Mouse (Mus musculus): ENCODE results near the gene Slco2a1. TPM values are rescaled to one million over a fixed set of nuclear protein-coding genes. Genes with fewer than 3 reads are reported as not detected.
"Not testable (repeated sequence)": the region's sequence is repeated elsewhere in the genome, so short reads cannot be mapped to it uniquely, and the experiment has no call there.

Slco2a1 gene
- total and polyA plus RNA-seq, 3 experiments, result 0.01 to 0.11 TPM; not detected in 1

GRCm38 (mm10) chr9:103087301-103087700, 98.8 kb downstream of the Slco2a1 start:
- no peak for DNase-seq (ENCODE audit: low spot score)
- TF ChIP-seq POLR2AphosphoS5 (IDR thresholded peaks at IDR 0.05; ENCODE audit: insufficient replicate concordance, low read depth, low read length), result no peak
- TF ChIP-seq GATA1 (IDR thresholded peaks at IDR 0.05; ENCODE audit: borderline replicate concordance, low read length), result no peak
- no peak for TF ChIP-seq TAL1 (conservative IDR thresholded peaks at IDR 0.05; ENCODE audit: low read depth, low read length)
- no peak for TF ChIP-seq CTCF (IDR thresholded peaks at IDR 0.05; ENCODE audit: low read depth, low read length)
- no peak for TF ChIP-seq GATA2 (IDR thresholded peaks at IDR 0.05; ENCODE audit: borderline replicate concordance, low read depth, low read length)
- Histone ChIP-seq H3K4me3 (ENCODE audit: low read depth, low read length) (no peak overlapping the region), H3K4me1 (ENCODE audit: insufficient read depth, low read depth, low read length) (peaks cover 35% of the 10 kb centered on the region), H3K36me3 (replicated peaks) (no peaks in the 10 kb centered on the region), H3K27me3 (ENCODE audit: insufficient read depth, low read length) (peaks cover 61% of the 10 kb centered on the region), H3K9me3 (replicated peaks) (no peaks in the 10 kb centered on the region)
- ATAC-seq (ENCODE audit: extremely low read depth, insufficient number of reproducible peaks, low FRiP score, poor library complexity, severe bottlenecking), result no peak

DNA sequence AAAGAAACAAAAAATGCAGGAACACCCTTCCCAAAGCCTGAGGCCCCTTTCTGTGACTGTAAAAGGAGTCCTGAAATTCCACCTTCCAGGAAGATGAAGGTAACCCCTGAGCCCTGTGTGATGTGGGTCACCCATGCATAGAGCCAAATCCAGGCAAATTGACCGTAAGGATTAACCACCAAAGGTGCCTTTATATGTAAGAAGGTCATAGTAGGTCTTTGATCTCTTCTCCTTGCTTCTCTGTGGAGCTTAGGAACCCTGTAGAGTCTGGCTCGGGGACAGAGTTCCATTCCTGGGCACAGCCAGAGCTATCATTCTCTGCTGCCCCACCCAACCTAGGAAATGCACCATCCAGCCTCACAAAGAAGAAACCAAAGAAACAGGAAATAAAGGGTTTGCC, 100.1 kb downstream of the Slco2a1 start:
- ATAC-seq (ENCODE audit: extremely low read depth, insufficient number of reproducible peaks, low FRiP score, poor library complexity, severe bottlenecking) (no peak), DNase-seq (ENCODE audit: low spot score) (no peak)
- no peak overlapping the region for H3K4me3 ChIP-seq (ENCODE audit: low read depth, low read length)
- no peaks in the 10 kb centered on the region for H3K36me3 ChIP-seq (replicated peaks)
- TF ChIP-seq POLR2AphosphoS5 (IDR thresholded peaks at IDR 0.05; ENCODE audit: insufficient replicate concordance, low read depth, low read length) (no peak), CTCF (IDR thresholded peaks at IDR 0.05; ENCODE audit: low read depth, low read length) (no peak), TAL1 (conservative IDR thresholded peaks at IDR 0.05; ENCODE audit: low read depth, low read length) (no peak), GATA1 (IDR thresholded peaks at IDR 0.05; ENCODE audit: borderline replicate concordance, low read length) (no peak)
- peaks cover 38% of the 10 kb centered on the region for H3K4me1 ChIP-seq (ENCODE audit: insufficient read depth, low read depth, low read length)
- peaks cover 53% of the 10 kb centered on the region for H3K27me3 ChIP-seq (ENCODE audit: insufficient read depth, low read length)
- H3K9me3 ChIP-seq (replicated peaks), result no peaks in the 10 kb centered on the region

DNA sequence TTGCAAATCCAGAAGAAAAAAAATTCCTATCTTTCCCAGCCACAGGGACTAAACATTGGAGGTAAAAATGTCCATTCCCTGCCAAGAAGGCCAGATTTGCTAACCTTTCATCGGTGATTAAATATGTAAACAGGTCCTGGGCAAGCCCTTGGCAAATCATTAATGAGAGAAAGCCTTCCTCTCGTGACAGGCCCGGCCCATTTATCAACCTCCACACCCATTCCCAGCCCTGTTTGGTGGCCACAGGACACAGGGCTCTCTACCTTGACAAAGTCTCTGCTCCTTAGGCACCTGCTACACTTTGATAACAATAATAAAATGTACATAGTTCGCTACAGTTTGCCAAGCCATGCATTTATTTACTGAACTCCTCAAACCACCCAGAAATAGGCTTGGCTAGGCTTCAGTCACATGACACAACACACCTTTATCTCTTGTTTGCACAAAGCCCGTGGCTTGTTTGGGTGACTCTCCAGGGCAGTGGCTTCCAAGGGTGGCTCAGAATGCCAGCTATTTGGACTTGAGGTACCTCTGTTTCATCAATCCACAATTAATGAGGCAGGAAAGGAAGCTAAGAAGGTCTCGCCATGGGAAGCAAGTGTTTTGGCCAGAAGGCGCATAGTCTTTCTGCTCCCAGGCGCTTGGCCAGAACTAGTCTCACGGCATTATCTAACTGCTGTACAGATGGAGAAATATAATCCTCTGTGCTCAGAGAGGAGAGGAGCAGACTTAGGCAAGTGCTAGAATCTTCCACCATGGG, 101.8 kb downstream of the Slco2a1 start:
- peaks cover 36% of the 10 kb centered on the region for H3K4me1 ChIP-seq (ENCODE audit: insufficient read depth, low read depth, low read length)
- TF ChIP-seq POLR2AphosphoS5 (IDR thresholded peaks at IDR 0.05; ENCODE audit: insufficient replicate concordance, low read depth, low read length) (no peak), GATA1 (IDR thresholded peaks at IDR 0.05; ENCODE audit: borderline replicate concordance, low read length) (no peak), GATA2 (IDR thresholded peaks at IDR 0.05; ENCODE audit: borderline replicate concordance, low read depth, low read length) (no peak), TAL1 (conservative IDR thresholded peaks at IDR 0.05; ENCODE audit: low read depth, low read length) (peak; percentile 49; the same call in 1 of the 2 replicates), CTCF (IDR thresholded peaks at IDR 0.05; ENCODE audit: low read depth, low read length) (no peak)
- no peaks in the 10 kb centered on the region for H3K36me3 ChIP-seq (replicated peaks)
- H3K9me3 ChIP-seq (replicated peaks), result no peaks in the 10 kb centered on the region
- H3K27me3 ChIP-seq (ENCODE audit: insufficient read depth, low read length), result peaks cover 39% of the 10 kb centered on the region
- ATAC-seq (ENCODE audit: extremely low read depth, insufficient number of reproducible peaks, low FRiP score, poor library complexity, severe bottlenecking), result peak; percentile 85
- H3K4me3 ChIP-seq (ENCODE audit: low read depth, low read length), result no peak overlapping the region; the same call in 1 of the 2 replicates
- DNase-seq (ENCODE audit: low spot score), result no peak

DNA sequence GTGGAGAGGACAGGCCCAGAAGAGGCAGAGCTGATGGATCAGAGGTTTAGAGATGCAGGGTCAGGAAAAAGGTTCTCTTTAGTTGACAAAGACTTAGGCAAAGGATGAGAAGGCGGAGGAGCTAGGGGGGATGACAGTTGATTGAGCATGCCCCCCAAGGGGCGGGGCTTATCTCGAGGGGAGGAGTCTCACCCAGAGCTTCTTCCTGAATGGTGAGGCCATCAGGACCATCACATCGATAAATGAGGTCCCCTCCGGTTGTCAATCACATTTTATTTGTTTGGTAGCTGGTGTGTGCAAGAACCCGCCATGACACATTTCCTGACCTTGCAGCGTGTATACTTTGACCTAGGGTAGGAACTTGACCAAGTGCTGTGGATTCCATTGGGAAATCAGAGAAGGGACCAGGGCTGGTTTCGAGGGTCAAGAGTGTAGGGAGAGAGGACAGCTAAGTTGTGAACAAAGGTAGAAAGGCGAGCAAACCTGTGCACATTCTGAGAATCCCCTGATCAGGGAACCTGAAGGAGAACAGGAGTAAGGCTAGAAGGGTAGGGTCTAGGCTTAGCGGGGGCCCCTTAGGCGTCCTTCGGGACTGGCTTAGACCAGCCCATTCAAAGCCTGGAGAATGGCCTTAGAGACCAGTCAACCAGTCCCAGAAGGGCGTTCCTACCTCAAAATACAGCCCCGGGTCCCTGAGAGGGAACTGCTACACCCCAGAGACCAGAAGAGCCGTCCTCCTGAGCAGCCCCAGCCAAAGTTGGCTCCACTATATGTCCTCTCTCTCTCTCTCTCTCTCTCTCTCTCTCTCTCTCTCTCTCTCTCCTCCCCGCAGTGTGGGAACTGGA, 102.7 kb downstream of the Slco2a1 start:
- ATAC-seq (ENCODE audit: extremely low read depth, insufficient number of reproducible peaks, low FRiP score, poor library complexity, severe bottlenecking) (no peak), DNase-seq (ENCODE audit: low spot score) (no peak)

DNA sequence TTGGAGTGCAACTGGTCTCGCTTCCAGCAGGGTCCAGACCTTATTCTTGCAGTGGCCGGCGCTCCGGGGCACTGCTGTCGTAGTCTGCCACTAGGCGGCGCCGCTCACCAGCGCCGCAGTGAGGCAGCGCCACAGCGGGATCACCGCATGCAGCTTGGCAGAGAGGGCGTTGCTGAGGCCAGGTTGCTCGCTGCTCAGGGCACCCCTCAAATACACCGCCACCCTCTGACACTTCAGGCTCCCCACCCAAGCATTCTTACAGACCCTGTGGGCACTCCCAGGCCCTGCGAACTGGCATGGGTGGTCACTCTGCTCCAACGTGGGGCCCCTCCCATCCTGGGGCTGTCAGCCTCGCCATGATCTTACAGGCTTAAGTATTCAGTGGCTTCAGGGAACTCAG, 103.7 kb downstream of the Slco2a1 start:
- Histone ChIP-seq H3K4me1 (ENCODE audit: insufficient read depth, low read depth, low read length) (peaks cover 36% of the 10 kb centered on the region), H3K27me3 (ENCODE audit: insufficient read depth, low read length) (peaks cover 28% of the 10 kb centered on the region), H3K36me3 (replicated peaks) (no peaks in the 10 kb centered on the region), H3K4me3 (ENCODE audit: low read depth, low read length) (peak overlapping the region; percentile 50; the same call in 1 of the 2 replicates), H3K9me3 (replicated peaks) (no peaks in the 10 kb centered on the region)
- no peak for ATAC-seq (ENCODE audit: extremely low read depth, insufficient number of reproducible peaks, low FRiP score, poor library complexity, severe bottlenecking)
- TF ChIP-seq GATA2 (IDR thresholded peaks at IDR 0.05; ENCODE audit: borderline replicate concordance, low read depth, low read length) (no peak), GATA1 (IDR thresholded peaks at IDR 0.05; ENCODE audit: borderline replicate concordance, low read length) (no peak), CTCF (IDR thresholded peaks at IDR 0.05; ENCODE audit: low read depth, low read length) (peak; percentile 38; the same call in 1 of the 2 replicates)
- no peak for DNase-seq (ENCODE audit: low spot score)

More for the DNA sequence above, 102.7 kb downstream of the Slco2a1 start:
- Histone ChIP-seq H3K4me3 (ENCODE audit: low read depth, low read length) (no peak overlapping the region), H3K4me1 (ENCODE audit: insufficient read depth, low read depth, low read length) (peaks cover 36% of the 10 kb centered on the region), H3K9me3 (replicated peaks) (no peaks in the 10 kb centered on the region), H3K27me3 (ENCODE audit: insufficient read depth, low read length) (peaks cover 36% of the 10 kb centered on the region), H3K36me3 (replicated peaks) (no peaks in the 10 kb centered on the region)
- no peak for TF ChIP-seq TAL1 (conservative IDR thresholded peaks at IDR 0.05; ENCODE audit: low read depth, low read length)
- no peak for TF ChIP-seq CTCF (IDR thresholded peaks at IDR 0.05; ENCODE audit: low read depth, low read length)
- TF ChIP-seq POLR2AphosphoS5 (IDR thresholded peaks at IDR 0.05; ENCODE audit: insufficient replicate concordance, low read depth, low read length), result no peak

DNA sequence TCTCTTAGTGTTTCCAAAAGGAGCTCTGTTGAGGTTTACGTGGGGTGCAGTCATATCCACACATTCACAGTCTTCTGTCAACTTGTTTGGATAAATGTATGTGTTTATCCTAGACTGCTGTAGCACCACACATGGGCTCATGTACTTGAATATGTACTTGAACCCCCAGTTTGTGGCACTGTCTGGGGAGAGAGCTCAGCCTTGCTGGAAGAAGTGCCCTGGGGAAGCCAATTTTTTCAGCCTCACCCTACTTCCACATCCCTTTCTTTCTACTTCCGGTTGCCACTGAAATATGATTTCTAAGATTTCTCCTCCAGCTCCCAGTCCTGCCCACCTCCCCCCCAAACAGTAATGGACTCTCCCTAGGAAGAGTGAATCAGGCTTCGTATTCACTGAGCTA, 105.2 kb downstream of the Slco2a1 start:
- no peak overlapping the region for H3K4me3 ChIP-seq (ENCODE audit: low read depth, low read length)
- TF ChIP-seq POLR2AphosphoS5 (IDR thresholded peaks at IDR 0.05; ENCODE audit: insufficient replicate concordance, low read depth, low read length) (no peak), GATA1 (IDR thresholded peaks at IDR 0.05; ENCODE audit: borderline replicate concordance, low read length) (no peak), TAL1 (conservative IDR thresholded peaks at IDR 0.05; ENCODE audit: low read depth, low read length) (no peak), GATA2 (IDR thresholded peaks at IDR 0.05; ENCODE audit: borderline replicate concordance, low read depth, low read length) (no peak), CTCF (IDR thresholded peaks at IDR 0.05; ENCODE audit: low read depth, low read length) (no peak)
- H3K9me3 ChIP-seq (replicated peaks), result 0 out of 2 replicates have a peak, but pooled peaks cover 1% of the 10 kb centered on the region
- H3K4me1 ChIP-seq (ENCODE audit: insufficient read depth, low read depth, low read length), result peaks cover 36% of the 10 kb centered on the region
- no peaks in the 10 kb centered on the region for H3K36me3 ChIP-seq (replicated peaks)
- DNase-seq (ENCODE audit: low spot score) (no peak), ATAC-seq (ENCODE audit: extremely low read depth, insufficient number of reproducible peaks, low FRiP score, poor library complexity, severe bottlenecking) (no peak)
- H3K27me3 ChIP-seq (ENCODE audit: insufficient read depth, low read length), result peaks cover 29% of the 10 kb centered on the region

- H3K27me3 ChIP-seq (ENCODE audit: insufficient read depth, low read length), result peaks cover 29% of the 10 kb centered on the region
- ATAC-seq (ENCODE audit: extremely low read depth, insufficient number of reproducible peaks, low FRiP score, poor library complexity, severe bottlenecking); H3K4me3 ChIP-seq (ENCODE audit: low read depth, low read length); DNase-seq (ENCODE audit: low spot score); H3K36me3 ChIP-seq (replicated peaks); H3K4me1 ChIP-seq (ENCODE audit: insufficient read depth, low read depth, low read length); H3K9me3 ChIP-seq (replicated peaks): not testable (repeated sequence)
Measured at GRCm38 (mm10) chr9:103108341-103108798, 119.9 kb downstream of the Slco2a1 start.
